Mouse (Mus musculus) liver, adult 2 months (tissue): Measurements from ENCODE around the gene Lgals2. TPM values are rescaled to one million over a fixed set of nuclear protein-coding genes. Genes with fewer than 3 reads are reported as not detected.
A peak's percentile ranks its signal among the peaks of the same experiment; 100 is the strongest.

Experiments used
- DNase-seq: peaks from one replicate; pipeline ENCODE4 v3.0.0-alpha.2; 2011; ENCODE audit warnings: low read depth, low spot score; ENCODE audit errors: extremely low read depth
- H3K27ac ChIP-seq: fragments of 200-500 bp; replicated peaks from 2 replicates; pipeline ENCODE4 v1.5.1; 2012; ENCODE audit warnings: low read depth, mild to moderate bottlenecking, control low read depth, inconsistent platforms, low read length; ENCODE audit not compliant: insufficient read depth
- H3K27me3 ChIP-seq: fragments of 200-500 bp; 2 replicates; pipeline ENCODE4 v1.6.1; 2012; ENCODE audit warnings: mild to moderate bottlenecking, moderate library complexity, low read length, inconsistent platforms; ENCODE audit not compliant: control insufficient read depth, insufficient read depth
- H3K36me3 ChIP-seq: fragments of 200-500 bp; 2 replicates; pipeline ENCODE4 v1.6.1; 2012; ENCODE audit warnings: low read length, inconsistent platforms; ENCODE audit not compliant: control insufficient read depth, insufficient read depth
- H3K4me1 ChIP-seq: fragments of 200-500 bp; 2 replicates; pipeline ENCODE4 v1.6.1; 2011; ENCODE audit warnings: low read length; ENCODE audit not compliant: control insufficient read depth, insufficient read depth
- H3K4me3 ChIP-seq: fragments of 200-500 bp; 2 replicates; pipeline ENCODE4 v1.5.1; 2011; ENCODE audit warnings: low read depth, mild to moderate bottlenecking, control low read depth, low read length, moderate library complexity; ENCODE audit not compliant: insufficient read depth
- H3K79me2 ChIP-seq: fragments of 200-500 bp; 2 replicates; pipeline ENCODE4 v1.6.1; 2012; ENCODE audit warnings: inconsistent platforms, mild to moderate bottlenecking, low read length, moderate library complexity; ENCODE audit not compliant: control insufficient read depth, insufficient read depth
- H3K9ac ChIP-seq: fragments of 200-500 bp; 2 replicates; pipeline ENCODE4 v1.6.1; 2012; ENCODE audit warnings: low read depth, mild to moderate bottlenecking, control low read depth, inconsistent platforms, low read length
- CTCF ChIP-seq: fragments of 200-500 bp; IDR thresholded peaks from 2 replicates; pipeline ENCODE4 v1.5.1; 2011; ENCODE audit warnings: low read depth, low read length, control low read depth
- POLR2A ChIP-seq: fragments of 200-500 bp; IDR thresholded peaks from 2 replicates; pipeline ENCODE4 v1.6.1; 2011; ENCODE audit warnings: low read length, control low read depth; ENCODE audit not compliant: insufficient read depth; ENCODE audit errors: extremely low read depth
- WGBS: fragments of 180-500 bp; shearing (Covaris S2); methylation state at CpG from one replicate; pipeline ENCODE4 v1.1.7; 2018; 5-methylcytosine and 5-hydroxymethylcytosine counted together
- polyA plus RNA-seq: library from polyadenylated mRNA; depleted of rRNA; stranded (reverse); fragments of >200 nt; gene quantifications from 2 replicates; pipeline ENCODE4 v1.2.3, GENCODE M21; 2012
- total RNA-seq: library from RNA; depleted of rRNA; stranded (reverse); fragments of >200 nt; gene quantifications from 2 replicates; pipeline ENCODE4 v1.2.3, GENCODE M21; 2014

Gene Lgals2
- total and polyA plus RNA-seq, 2 experiments = 0.55 to 0.57 TPM

- whole genome bisulfite sequencing = under 1% methylated on average over 17 of the region's 17 CpGs
- no peak for TF ChIP-seq CTCF
- TF ChIP-seq POLR2A = no peak
- peak; percentile 69 for DNase-seq
- Histone ChIP-seq H3K27ac (peak overlapping the region; percentile 50), H3K79me2 (peaks cover 3% of the 10 kb centered on the region; the same call in 1 of the 2 replicates), H3K4me3 (peak overlapping the region; percentile 96), H3K27me3 (no peaks in the 10 kb centered on the region), H3K4me1 (no peaks in the 10 kb centered on the region; the same call in none of the 2 replicates), H3K36me3 (peaks cover 6% of the 10 kb centered on the region; the same call in 1 of the 2 replicates), H3K9ac (peak overlapping the region; percentile 89)
Measured at GRCm38 (mm10) chr15:78877810-78878390, 22.6 kb upstream of the Lgals2 start.

GRCm38 (mm10) chr15:78876991-78877809 is 21.9 kb upstream of the Lgals2 start, which contains the start of gene Gga1:
Gene Gga1, plus strand, starts transcription at chr15:78877190.
- Histone ChIP-seq H3K4me3 (peak within 1 kb of the TSS; percentile 96), H3K27ac (peak within 1 kb of the TSS; percentile 94), H3K27me3 (no peaks in the 10 kb centered on the region), H3K9ac (peak within 1 kb of the TSS; percentile 89), H3K4me1 (no peaks in the 10 kb centered on the region; the same call in none of the 2 replicates), H3K79me2 (peaks cover 3% of the 10 kb centered on the region; the same call in 1 of the 2 replicates), H3K36me3 (peaks cover 3% of the 10 kb centered on the region; the same call in 1 of the 2 replicates)
- TF ChIP-seq POLR2A = peak; percentile 50; the same call in 1 of the 2 replicates
- 0 out of 2 replicates have a peak, but pooled peaks have one; percentile 12 for TF ChIP-seq CTCF
- DNase-seq = peak; percentile 93
- 1% methylated on average over 76 of the region's 95 CpGs for WGBS

- 2% methylated on average over 17 of the region's 17 CpGs for WGBS
- no peaks in the 10 kb centered on the region for H3K27me3 ChIP-seq
- H3K4me1 ChIP-seq = no peaks in the 10 kb centered on the region; the same call in none of the 2 replicates
- H3K79me2 ChIP-seq = peaks cover 3% of the 10 kb centered on the region; the same call in 1 of the 2 replicates
- DNase-seq = peak; percentile 45
- H3K36me3 ChIP-seq = no peaks in the 10 kb centered on the region
- peak overlapping the region; percentile 63 for H3K9ac ChIP-seq
- H3K4me3 ChIP-seq = peak overlapping the region; percentile 62
- TF ChIP-seq CTCF (peak; percentile 84), POLR2A (no peak)
- H3K27ac ChIP-seq = peak overlapping the region; percentile 85
Measured at GRCm38 (mm10) chr15:78876258-78876696, 20.9 kb upstream of the Lgals2 start.

- Histone ChIP-seq H3K27ac (no peak overlapping the region), H3K4me1 (no peaks in the 10 kb centered on the region; the same call in none of the 2 replicates), H3K79me2 (peaks cover 3% of the 10 kb centered on the region; the same call in 1 of the 2 replicates), H3K27me3 (no peaks in the 10 kb centered on the region), H3K9ac (no peak overlapping the region), H3K4me3 (no peak overlapping the region), H3K36me3 (no peaks in the 10 kb centered on the region)
- WGBS = 92% methylated on average over 5 of the region's 5 CpGs
- DNase-seq = no peak
- TF ChIP-seq CTCF (no peak), POLR2A (no peak)
Measured at GRCm38 (mm10) chr15:78875537-78875936, 20.2 kb upstream of the Lgals2 start.

- Histone ChIP-seq H3K4me1 (no peaks in the 10 kb centered on the region; the same call in none of the 2 replicates), H3K36me3 (no peaks in the 10 kb centered on the region), H3K4me3 (no peak overlapping the region), H3K9ac (no peak overlapping the region), H3K27ac (no peak overlapping the region), H3K27me3 (no peaks in the 10 kb centered on the region), H3K79me2 (peaks cover 3% of the 10 kb centered on the region; the same call in 1 of the 2 replicates)
- TF ChIP-seq CTCF = no peak
- no peak for TF ChIP-seq POLR2A
- WGBS = 57% methylated on average over 8 of the region's 8 CpGs
- DNase-seq = no peak
Measured at GRCm38 (mm10) chr15:78874989-78875388, 19.7 kb upstream of the Lgals2 start.
